Mouse (Mus musculus) midbrain, embryonic 13.5 days (tissue): ENCODE measurements at regions not wholly inside any gene's neighbourhood (a gene's known extent, or its start where the extent isn't known, plus 50 kb on each side); places are given as distances from the start of the nearest gene placed in this dataset.
"Not testable (repeated sequence)": the region's sequence is repeated elsewhere in the genome, so short reads cannot be mapped to it uniquely, and the experiment has no call there.

Source experiments
- ATAC-seq: fragments of 200-750 bp; cut with Nextera tagmentation; 2 replicates; pipeline ENCODE4 v1.8.0; 2017; ENCODE audit warnings: mild to moderate bottlenecking, moderate TSS enrichment, moderate library complexity
- H3K27ac ChIP-seq: fragments of 300-500 bp; sonication (generic); 2 replicates; pipeline ENCODE4 v1.5.1; 2015; ENCODE audit warnings: inconsistent platforms, mild to moderate bottlenecking, moderate library complexity
- H3K27me3 ChIP-seq: fragments of 300-500 bp; sonication (generic); 2 replicates; pipeline ENCODE4 v1.6.1; 2015; ENCODE audit warnings: mild to moderate bottlenecking, inconsistent platforms
- H3K36me3 ChIP-seq: fragments of 300-500 bp; sonication (generic); 2 replicates; pipeline ENCODE4 v1.6.1; 2015; ENCODE audit warnings: mild to moderate bottlenecking, inconsistent platforms
- H3K4me1 ChIP-seq: fragments of 300-500 bp; sonication (generic); replicated peaks from 2 replicates; pipeline ENCODE4 v1.6.1; 2015; ENCODE audit warnings: inconsistent platforms
- H3K4me2 ChIP-seq: fragments of 300-500 bp; sonication (generic); replicated peaks from 2 replicates; pipeline ENCODE4 v1.6.1; 2015; ENCODE audit warnings: moderate library complexity, mild to moderate bottlenecking, inconsistent platforms
- H3K4me3 ChIP-seq: fragments of 300-500 bp; sonication (generic); replicated peaks from 2 replicates; pipeline ENCODE4 v1.5.1; 2015; ENCODE audit warnings: mild to moderate bottlenecking, inconsistent platforms
- H3K9ac ChIP-seq: fragments of 300-500 bp; sonication (generic); replicated peaks from 2 replicates; pipeline ENCODE4 v1.6.1; 2015; ENCODE audit warnings: mild to moderate bottlenecking, inconsistent platforms
- H3K9me3 ChIP-seq: fragments of 300-500 bp; sonication (generic); 2 replicates; pipeline ENCODE4 v1.6.1; 2016; ENCODE audit warnings: mild to moderate bottlenecking, inconsistent platforms
- WGBS: fragments of 180-500 bp; shearing (Covaris S2); methylation state at CpG from one replicate; pipeline ENCODE4 v1.1.7; 2015; 5-methylcytosine and 5-hydroxymethylcytosine counted together

- ATAC-seq, result no peak
- no peaks in the 10 kb centered on the region for H3K9me3 ChIP-seq
- WGBS, result 78% methylated on average over 5 of the region's 5 CpGs
- H3K9ac ChIP-seq, result no peak overlapping the region
- no peaks in the 10 kb centered on the region for H3K4me1 ChIP-seq
- H3K27me3 ChIP-seq, result no peaks in the 10 kb centered on the region
- H3K4me3 ChIP-seq, result no peak overlapping the region
- no peaks in the 10 kb centered on the region for H3K36me3 ChIP-seq
- H3K27ac ChIP-seq, result no peak overlapping the region
- no peak overlapping the region for H3K4me2 ChIP-seq
These were observed 98.3 kb upstream of the Dlg1 start for GRCm38 (mm10) chr16:31564926-31565325.

DNA sequence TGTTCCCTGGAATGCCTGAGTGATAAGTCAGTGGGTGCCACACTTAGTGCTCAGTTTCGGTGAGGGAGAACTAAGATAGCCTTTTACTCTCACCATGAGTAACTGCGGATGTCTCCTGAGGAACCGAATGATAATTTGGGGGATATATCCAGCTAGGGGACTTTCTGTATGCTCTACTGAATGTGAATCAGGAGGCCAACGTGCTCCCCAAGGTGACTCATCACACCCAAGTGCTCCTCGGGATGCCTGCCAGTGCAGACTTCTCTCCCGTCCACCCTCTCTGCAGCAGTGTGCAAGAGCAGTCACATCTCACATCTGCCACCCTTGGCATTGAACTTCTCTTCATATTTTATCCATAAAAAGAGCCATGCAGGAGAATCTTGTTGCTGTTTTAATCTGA, 94.9 kb upstream of the Dlg1 start:
- ATAC-seq, result no peak

GRCm38 (mm10) chr16:31569871-31570270, 93.4 kb upstream of the Dlg1 start:
- no peak overlapping the region for H3K27ac ChIP-seq
- H3K27me3 ChIP-seq, result no peaks in the 10 kb centered on the region
- H3K4me3 ChIP-seq, result no peak overlapping the region
- H3K9me3 ChIP-seq, result no peaks in the 10 kb centered on the region
- H3K4me1 ChIP-seq, result no peaks in the 10 kb centered on the region
- WGBS, result 78% methylated on average over 6 of the region's 6 CpGs
- H3K4me2 ChIP-seq, result no peak overlapping the region
- H3K36me3 ChIP-seq, result no peaks in the 10 kb centered on the region
- no peak for ATAC-seq
- H3K9ac ChIP-seq, result no peak overlapping the region

More for the DNA sequence above, 94.9 kb upstream of the Dlg1 start:
- no peaks in the 10 kb centered on the region for H3K27me3 ChIP-seq
- no peaks in the 10 kb centered on the region for H3K4me1 ChIP-seq
- H3K9ac ChIP-seq, result no peak overlapping the region
- H3K36me3 ChIP-seq, result no peaks in the 10 kb centered on the region
- H3K4me3 ChIP-seq, result no peak overlapping the region
- H3K4me2 ChIP-seq, result no peak overlapping the region
- H3K27ac ChIP-seq, result no peak overlapping the region
- H3K9me3 ChIP-seq, result no peaks in the 10 kb centered on the region
- 94% methylated on average over 6 of the region's 6 CpGs for WGBS

DNA sequence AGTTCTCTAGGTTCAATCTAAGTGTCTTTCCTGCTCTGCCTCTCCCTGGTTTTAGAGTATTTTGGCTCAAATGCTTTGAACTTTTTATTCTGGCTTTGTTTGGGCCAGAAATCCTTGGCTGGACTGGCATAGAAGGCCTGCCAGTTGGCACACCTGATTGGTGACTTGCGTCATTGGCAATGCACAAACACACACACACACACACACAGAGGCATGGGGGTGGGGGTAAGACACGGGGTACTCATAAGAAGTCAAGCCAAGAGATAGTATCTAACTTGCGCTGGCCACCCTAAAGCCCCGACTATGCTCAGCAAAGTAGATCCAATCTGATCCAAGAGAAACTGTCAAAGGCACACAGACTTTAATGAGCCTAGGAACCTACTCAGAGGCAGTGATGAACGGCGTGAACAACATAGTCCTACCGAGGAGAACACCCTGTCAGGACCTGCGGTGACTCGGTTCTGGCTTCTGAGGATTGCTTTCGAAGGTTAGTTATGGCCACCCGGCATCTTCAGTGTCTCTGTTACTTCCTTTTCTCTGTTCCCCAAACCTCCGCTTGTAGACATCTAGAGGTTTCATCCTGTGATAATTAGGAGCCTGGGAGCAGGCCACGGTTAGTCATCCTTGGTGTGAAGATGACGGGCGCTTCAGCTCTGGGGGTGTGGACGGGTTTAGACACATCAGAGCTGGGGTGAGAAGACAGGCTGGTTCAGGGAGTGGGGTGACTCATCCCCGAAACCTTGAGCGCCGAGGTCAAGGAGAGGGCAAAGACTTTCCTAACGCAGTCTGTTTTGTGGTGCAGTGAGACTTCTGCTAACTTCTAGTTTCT, 92.7 kb upstream of the Dlg1 start:
- Histone ChIP-seq H3K9me3 (no peaks in the 10 kb centered on the region), H3K27ac (no peak overlapping the region), H3K4me1 (no peaks in the 10 kb centered on the region), H3K36me3 (no peaks in the 10 kb centered on the region), H3K4me2 (no peak overlapping the region), H3K9ac (no peak overlapping the region), H3K27me3 (no peaks in the 10 kb centered on the region), H3K4me3 (no peak overlapping the region)
- ATAC-seq, result no peak
- WGBS, result 92% methylated on average over 20 of the region's 20 CpGs

DNA sequence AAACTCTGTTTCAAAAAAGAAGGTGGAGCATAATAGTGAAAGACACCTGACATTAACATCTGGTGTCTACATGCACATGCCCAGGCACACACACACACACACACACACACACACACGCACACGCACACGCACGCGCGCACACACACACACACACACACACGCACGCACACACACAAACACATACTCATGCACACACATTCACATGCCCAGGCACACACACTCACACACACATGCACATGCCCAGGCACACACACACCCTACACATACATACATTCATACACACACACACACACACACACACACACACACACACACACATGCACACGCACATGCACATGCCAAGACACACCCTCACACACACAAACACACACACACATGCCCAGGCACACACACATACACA, 89.4 kb upstream of the Dlg1 start:
- not testable (repeated sequence) for H3K9me3 ChIP-seq, H3K4me2 ChIP-seq, H3K9ac ChIP-seq, H3K4me1 ChIP-seq, H3K36me3 ChIP-seq, ATAC-seq, H3K27me3 ChIP-seq, H3K4me3 ChIP-seq, H3K27ac ChIP-seq
- 95% methylated on average over 7 of the region's 9 CpGs for WGBS

- not testable (repeated sequence) for ATAC-seq
These were observed 87.6 kb upstream of the Dlg1 start for GRCm38 (mm10) chr16:31575646-31576045.

GRCm38 (mm10) chr16:31576422-31576821, 86.8 kb upstream of the Dlg1 start:
- Histone ChIP-seq H3K4me2 (no peak overlapping the region), H3K36me3 (no peaks in the 10 kb centered on the region), H3K9ac (no peak overlapping the region), H3K27ac (no peak overlapping the region), H3K9me3 (no peaks in the 10 kb centered on the region), H3K4me3 (no peak overlapping the region), H3K27me3 (no peaks in the 10 kb centered on the region), H3K4me1 (peaks cover 9% of the 10 kb centered on the region; the same call in 1 of the 2 replicates)
- WGBS, result 48% methylated on average over 8 of the region's 8 CpGs
- ATAC-seq, result no peak

More at GRCm38 (mm10) chr16:31575646-31576045, 87.6 kb upstream of the Dlg1 start:
- H3K4me3 ChIP-seq, H3K4me2 ChIP-seq, H3K9ac ChIP-seq, H3K27ac ChIP-seq, H3K27me3 ChIP-seq, H3K9me3 ChIP-seq, H3K36me3 ChIP-seq, H3K4me1 ChIP-seq: not testable (repeated sequence)
- 69% methylated on average over 11 of the region's 11 CpGs for WGBS

GRCm38 (mm10) chr16:31577347-31577746, 85.9 kb upstream of the Dlg1 start:
- Histone ChIP-seq H3K36me3 (no peaks in the 10 kb centered on the region), H3K4me3 (no peak overlapping the region), H3K4me1 (peaks cover 9% of the 10 kb centered on the region; the same call in 1 of the 2 replicates), H3K27ac (no peak overlapping the region), H3K9me3 (no peaks in the 10 kb centered on the region), H3K27me3 (no peaks in the 10 kb centered on the region), H3K9ac (no peak overlapping the region), H3K4me2 (no peak overlapping the region)
- WGBS, result 64% methylated on average over 7 of the region's 7 CpGs
- no peak for ATAC-seq

- Histone ChIP-seq H3K4me3 (no peak overlapping the region), H3K9me3 (no peaks in the 10 kb centered on the region), H3K36me3 (no peaks in the 10 kb centered on the region), H3K9ac (no peak overlapping the region), H3K27me3 (no peaks in the 10 kb centered on the region), H3K4me2 (no peak overlapping the region), H3K27ac (no peak overlapping the region), H3K4me1 (peaks cover 9% of the 10 kb centered on the region; the same call in 1 of the 2 replicates)
- WGBS, result 91% methylated on average over 3 of the region's 3 CpGs
- ATAC-seq, result no peak
These were observed 83.9 kb upstream of the Dlg1 start for GRCm38 (mm10) chr16:31579318-31579717.

GRCm38 (mm10) chr16:31580779-31581178, 82.5 kb upstream of the Dlg1 start:
- no peak overlapping the region for H3K27ac ChIP-seq
- WGBS, result 92% methylated on average over 6 of the region's 6 CpGs
- ATAC-seq, result no peak

DNA sequence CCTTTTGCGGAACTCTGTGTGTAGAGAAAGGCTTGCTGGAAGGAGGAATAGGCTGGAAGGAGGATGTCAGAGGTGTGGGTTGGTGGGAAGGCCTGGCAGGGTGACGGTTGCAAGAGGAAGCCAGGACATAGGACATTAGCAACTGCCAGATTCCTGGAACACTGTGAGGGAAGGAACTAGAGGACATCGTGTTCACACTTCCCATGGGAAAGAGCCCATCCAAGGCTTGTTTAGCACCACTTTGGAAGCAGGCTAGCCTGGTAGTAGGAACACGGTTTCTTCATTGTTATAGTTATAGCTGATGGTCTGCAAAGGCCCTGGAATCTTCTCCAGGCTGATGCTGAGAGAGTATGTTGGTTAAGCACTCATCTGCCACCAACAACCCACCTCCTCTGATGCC, 80.4 kb upstream of the Dlg1 start:
- Histone ChIP-seq H3K27ac (no peak overlapping the region), H3K4me2 (no peak overlapping the region), H3K4me1 (no peaks in the 10 kb centered on the region), H3K9me3 (no peaks in the 10 kb centered on the region), H3K9ac (no peak overlapping the region), H3K36me3 (no peaks in the 10 kb centered on the region), H3K27me3 (no peaks in the 10 kb centered on the region), H3K4me3 (no peak overlapping the region)
- ATAC-seq, result no peak
- WGBS, result 87% methylated on average over 4 of the region's 4 CpGs

More at GRCm38 (mm10) chr16:31580779-31581178, 82.5 kb upstream of the Dlg1 start:
- Histone ChIP-seq H3K9me3 (no peaks in the 10 kb centered on the region), H3K27me3 (no peaks in the 10 kb centered on the region), H3K9ac (no peak overlapping the region), H3K36me3 (no peaks in the 10 kb centered on the region), H3K4me2 (no peak overlapping the region), H3K4me1 (peaks cover 9% of the 10 kb centered on the region; the same call in 1 of the 2 replicates), H3K4me3 (no peak overlapping the region)

DNA sequence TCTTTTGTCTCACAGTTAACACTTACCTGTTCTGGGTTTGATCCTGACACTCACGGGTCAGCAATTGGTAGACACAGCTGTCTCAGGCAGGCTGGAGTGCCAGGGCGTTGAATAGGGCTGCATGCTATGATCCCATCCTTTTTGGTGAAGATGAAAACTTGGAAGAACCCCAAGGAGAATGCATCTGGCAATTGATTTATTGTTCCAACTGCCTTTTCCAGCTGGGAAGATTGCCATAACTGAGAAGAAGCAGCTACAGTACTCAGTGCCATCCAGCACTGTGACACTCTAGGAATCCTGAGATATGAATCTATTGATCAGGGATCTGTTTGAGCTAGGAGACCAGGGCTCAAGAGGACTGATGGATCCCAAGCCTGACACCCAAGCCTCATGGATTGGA, 79.6 kb upstream of the Dlg1 start:
- H3K4me2 ChIP-seq, result no peak overlapping the region
- H3K27me3 ChIP-seq, result 0 out of 2 replicates have a peak, but pooled peaks cover 2% of the 10 kb centered on the region
- no peak overlapping the region for H3K27ac ChIP-seq
- no peaks in the 10 kb centered on the region for H3K4me1 ChIP-seq
- H3K9me3 ChIP-seq, result no peaks in the 10 kb centered on the region
- H3K9ac ChIP-seq, result no peak overlapping the region
- ATAC-seq, result no peak
- no peaks in the 10 kb centered on the region for H3K36me3 ChIP-seq
- 90% methylated on average over 2 of the region's 2 CpGs for WGBS
- no peak overlapping the region for H3K4me3 ChIP-seq
